Mouse (Mus musculus): ENCODE results near the gene Krtap26-1.

DNA sequence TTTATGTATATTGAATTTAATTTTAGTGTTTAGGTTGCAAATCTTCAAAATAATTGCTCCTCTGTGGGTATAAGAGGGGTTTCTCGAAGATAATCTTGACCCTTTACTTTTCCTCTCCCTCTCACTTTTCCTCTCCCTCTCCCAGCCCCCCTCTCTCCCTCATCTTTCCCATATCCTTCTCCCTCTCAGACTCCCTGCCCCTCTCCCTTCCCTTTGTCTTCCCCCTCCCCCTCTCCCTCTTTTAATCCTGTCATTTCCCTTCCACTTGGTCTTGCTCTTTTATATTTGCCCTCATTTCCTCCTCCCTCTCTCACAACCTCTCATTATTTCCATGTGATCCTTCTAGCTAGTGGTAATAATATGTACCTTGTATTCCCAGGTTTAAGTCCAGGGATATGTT is 45.1 kb downstream of the Krtap26-1 start:
- TF ChIP-seq GATA1 (IDR thresholded peaks at IDR 0.05; ENCODE audit: borderline replicate concordance, low read length): no peak
- no peak for TF ChIP-seq FLI1 (IDR thresholded peaks at IDR 0.05; ENCODE audit: low read length)
